Mouse (Mus musculus) hindbrain, embryonic 13.5 days (tissue): ENCODE data around the gene Nags. TPM values are rescaled to one million over a fixed set of nuclear protein-coding genes. Genes with fewer than 3 reads are reported as not detected.

Source experiments
- ATAC-seq: fragments of 200-750 bp; cut with Nextera tagmentation; 2 replicates; pipeline ENCODE4 v1.8.0; 2017; ENCODE audit warnings: moderate TSS enrichment; ENCODE audit not compliant: low FRiP score
- H3K27ac ChIP-seq: fragments of 300-500 bp; sonication (generic); 2 replicates; pipeline ENCODE4 v1.5.1; 2015; ENCODE audit warnings: inconsistent platforms, mild to moderate bottlenecking, moderate library complexity
- H3K27me3 ChIP-seq: fragments of 300-500 bp; sonication (generic); 2 replicates; pipeline ENCODE4 v1.6.1; 2015; ENCODE audit warnings: mild to moderate bottlenecking, inconsistent platforms
- H3K36me3 ChIP-seq: fragments of 300-500 bp; sonication (generic); 2 replicates; pipeline ENCODE4 v1.6.1; 2015; ENCODE audit warnings: mild to moderate bottlenecking, inconsistent platforms
- H3K4me1 ChIP-seq: fragments of 300-500 bp; sonication (generic); replicated peaks from 2 replicates; pipeline ENCODE4 v1.6.1; 2015; ENCODE audit warnings: inconsistent platforms
- H3K4me2 ChIP-seq: fragments of 300-500 bp; sonication (generic); 2 replicates; pipeline ENCODE4 v1.6.1; 2015; ENCODE audit warnings: inconsistent platforms, mild to moderate bottlenecking, moderate library complexity
- H3K4me3 ChIP-seq: fragments of 300-500 bp; sonication (generic); 2 replicates; pipeline ENCODE4 v1.5.1; 2015; ENCODE audit warnings: mild to moderate bottlenecking, inconsistent platforms
- H3K9ac ChIP-seq: fragments of 300-500 bp; sonication (generic); 2 replicates; pipeline ENCODE4 v1.6.1; 2015; ENCODE audit warnings: mild to moderate bottlenecking, inconsistent platforms
- H3K9me3 ChIP-seq: fragments of 300-500 bp; sonication (generic); 2 replicates; pipeline ENCODE4 v1.6.1; 2016; ENCODE audit warnings: inconsistent platforms
- WGBS: fragments of 180-500 bp; shearing (Covaris S2); methylation state at CpG from one replicate; pipeline ENCODE4 v1.1.7; 2015; 5-methylcytosine and 5-hydroxymethylcytosine counted together
- polyA plus RNA-seq: library from polyadenylated mRNA; unstranded; fragments of >200 nt; fragmentation: Nextera tagmentation; extraction: Ambion mirVana; gene quantifications from 2 replicates; pipeline ENCODE4 v1.2.1, GENCODE M21; 2015

Nags gene
- polyA plus RNA-seq, result not detected in 2 replicates

DNA sequence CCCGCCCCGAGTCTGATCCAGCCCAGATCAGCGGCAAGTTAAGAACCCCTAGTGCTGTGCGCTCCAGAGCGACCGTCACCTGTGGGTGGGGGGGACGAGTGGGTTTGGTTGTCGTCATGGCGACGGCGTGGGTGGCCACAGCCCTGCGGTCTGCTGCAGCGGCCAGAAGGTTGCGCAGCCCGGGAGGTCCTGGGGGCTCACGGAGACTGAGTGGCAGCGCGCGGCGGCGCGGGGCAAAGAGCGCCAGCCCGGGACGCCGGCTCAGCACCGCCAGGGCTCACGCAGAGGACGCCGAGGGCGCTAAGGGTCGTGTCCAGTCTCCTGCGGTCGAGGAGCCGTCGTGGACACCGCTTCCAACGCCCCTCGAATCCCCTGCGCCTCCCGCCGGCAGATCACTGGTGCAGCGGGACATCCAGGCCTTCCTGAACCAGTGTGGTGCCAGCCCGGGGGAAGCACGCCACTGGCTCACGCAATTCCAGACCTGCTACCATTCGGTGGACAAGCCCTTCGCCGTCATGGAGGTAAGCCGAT is at the start of gene Nags:
Gene Nags (plus strand): TSS at position 43 of the 531 bp plus-strand sequence.
- no peak within 1 kb of the TSS for H3K27ac ChIP-seq
- H3K9me3 ChIP-seq, result no peaks in the 10 kb centered on the region
- ATAC-seq, result no peak
- peak within 1 kb of the TSS; percentile 30 for H3K4me3 ChIP-seq
- H3K36me3 ChIP-seq, result no peaks in the 10 kb centered on the region
- WGBS, result 2% methylated on average over 50 of the region's 50 CpGs
- H3K4me2 ChIP-seq, result peak within 1 kb of the TSS; percentile 44
- H3K4me1 ChIP-seq, result peaks cover 24% of the 10 kb centered on the region
- H3K9ac ChIP-seq, result peak within 1 kb of the TSS; percentile 29; the same call in 1 of the 2 replicates
- peaks cover 78% of the 10 kb centered on the region for H3K27me3 ChIP-seq

GRCm38 (mm10) chr11:102095676-102096075 is 49.6 kb upstream of the Nags start:
- H3K4me1 ChIP-seq, result peaks cover 14% of the 10 kb centered on the region
- H3K4me3 ChIP-seq, result no peak overlapping the region
- H3K27ac ChIP-seq, result no peak overlapping the region
- H3K9ac ChIP-seq, result no peak overlapping the region
- no peaks in the 10 kb centered on the region for H3K9me3 ChIP-seq
- H3K27me3 ChIP-seq, result peaks cover 35% of the 10 kb centered on the region
- H3K4me2 ChIP-seq, result no peak overlapping the region
- no peak for ATAC-seq
- 63% methylated on average over 3 of the region's 3 CpGs for WGBS
- H3K36me3 ChIP-seq, result no peaks in the 10 kb centered on the region

DNA sequence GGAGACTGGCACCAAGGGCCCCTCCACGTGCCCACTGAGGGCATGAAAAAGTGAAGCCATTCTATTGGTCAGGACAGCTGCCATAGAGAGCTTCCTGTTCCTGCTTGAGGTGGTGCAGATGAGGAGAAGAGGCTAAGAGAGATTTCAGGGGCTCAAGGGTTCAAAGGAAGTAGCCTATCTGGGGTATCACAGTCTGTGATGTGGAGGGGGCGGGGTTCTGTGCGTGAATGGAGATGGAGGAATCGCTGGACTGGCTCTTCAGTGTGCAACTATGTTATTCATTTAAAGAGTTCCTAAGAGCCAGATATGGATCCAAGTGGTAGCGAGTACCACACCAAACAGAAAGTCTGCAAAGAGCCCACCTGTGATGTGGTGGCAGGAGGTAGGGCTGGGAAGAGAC is 48.9 kb upstream of the Nags start:
- Histone ChIP-seq H3K4me1 (peaks cover 14% of the 10 kb centered on the region), H3K9ac (no peak overlapping the region), H3K27me3 (peaks cover 42% of the 10 kb centered on the region), H3K27ac (no peak overlapping the region), H3K4me3 (0 out of 2 replicates have a peak overlapping the region, but pooled peaks have one; percentile 19), H3K9me3 (no peaks in the 10 kb centered on the region), H3K4me2 (peak overlapping the region; percentile 49), H3K36me3 (no peaks in the 10 kb centered on the region)
- ATAC-seq, result 0 out of 2 replicates have a peak, but pooled peaks have one; percentile 12
- 73% methylated on average over 5 of the region's 5 CpGs for WGBS

DNA sequence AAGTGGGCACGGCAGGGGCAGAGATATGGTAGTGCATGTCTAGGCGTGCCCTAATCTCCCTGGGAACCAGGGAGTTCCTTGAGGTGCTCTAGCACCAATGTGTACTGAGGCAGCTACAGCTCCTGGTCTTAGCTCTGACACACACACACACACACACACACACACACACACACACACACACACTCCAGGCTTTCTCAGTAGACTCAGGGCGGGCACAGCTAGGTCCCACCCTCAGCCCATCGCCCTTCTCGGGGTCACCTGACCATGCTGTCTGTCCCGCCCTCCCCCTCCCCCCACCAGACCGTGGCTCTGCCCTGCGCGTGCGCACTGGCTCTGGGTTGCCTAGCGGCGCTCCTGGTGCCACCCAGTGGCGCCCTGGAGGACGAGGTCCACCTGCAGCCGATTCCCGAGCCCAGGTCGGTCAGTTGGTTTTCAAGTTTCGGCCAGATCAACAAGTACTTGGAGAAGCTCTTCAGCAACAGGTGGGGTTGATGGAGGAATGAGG is 48.4 kb upstream of the Nags start:
- peak overlapping the region; percentile 49 for H3K4me2 ChIP-seq
- WGBS, result 6% methylated on average over 18 of the region's 18 CpGs
- peak; percentile 86 for ATAC-seq
- H3K36me3 ChIP-seq, result no peaks in the 10 kb centered on the region
- H3K9ac ChIP-seq, result no peak overlapping the region
- H3K9me3 ChIP-seq, result no peaks in the 10 kb centered on the region
- H3K27ac ChIP-seq, result no peak overlapping the region
- peaks cover 14% of the 10 kb centered on the region for H3K4me1 ChIP-seq
- peaks cover 44% of the 10 kb centered on the region for H3K27me3 ChIP-seq
- peak overlapping the region; percentile 19 for H3K4me3 ChIP-seq

GRCm38 (mm10) chr11:102101219-102101618 is 44.1 kb upstream of the Nags start, which contains the start of gene Ppy:
Gene Ppy (minus strand): TSS chr11:102101319.
- Histone ChIP-seq H3K4me1 (peaks cover 13% of the 10 kb centered on the region), H3K9ac (no peak within 1 kb of the TSS), H3K9me3 (no peaks in the 10 kb centered on the region), H3K4me3 (no peak within 1 kb of the TSS), H3K4me2 (no peak within 1 kb of the TSS), H3K27me3 (peaks cover 82% of the 10 kb centered on the region), H3K36me3 (no peaks in the 10 kb centered on the region), H3K27ac (no peak within 1 kb of the TSS)
- WGBS, result 84% methylated on average over 4 of the region's 4 CpGs
- ATAC-seq, result no peak

DNA sequence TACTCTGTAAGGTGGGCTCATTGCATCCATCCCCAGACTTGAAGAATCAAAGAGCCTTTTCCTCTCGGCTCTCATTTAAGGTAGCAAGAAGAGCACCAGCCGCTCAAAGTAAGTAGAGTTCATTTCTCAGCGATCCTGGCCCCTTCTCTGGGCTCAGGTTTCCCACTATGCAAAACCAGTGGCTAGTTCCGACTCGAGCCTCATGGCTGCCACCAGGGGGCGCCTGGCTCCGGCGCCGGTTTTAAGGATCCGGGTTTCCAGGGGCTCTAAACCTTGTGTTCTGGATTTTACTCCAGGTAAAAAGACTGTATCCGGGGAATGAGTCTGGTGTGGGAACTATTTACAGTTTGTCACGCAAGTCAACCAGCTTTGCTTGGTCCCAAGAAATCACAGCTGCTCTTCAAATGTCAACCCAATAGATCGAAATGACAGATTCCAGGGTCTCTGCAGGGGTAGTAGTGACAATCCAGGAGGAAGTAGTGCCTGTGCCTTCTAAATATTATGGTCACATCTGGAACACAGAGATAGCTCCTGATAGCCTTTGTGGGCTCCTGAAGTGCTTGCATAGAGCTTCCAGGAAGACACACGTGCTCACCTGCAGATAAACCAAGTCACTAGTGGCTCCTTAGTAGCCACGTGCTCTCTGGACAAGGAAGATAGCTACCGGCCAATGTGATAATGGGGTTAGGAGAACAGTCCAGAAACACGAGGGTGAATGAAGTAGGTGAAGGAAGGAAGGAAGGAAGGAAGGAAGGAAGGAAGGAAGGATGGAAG is 42.6 kb upstream of the Nags start:
- Histone ChIP-seq H3K27me3 (peaks cover 94% of the 10 kb centered on the region), H3K9me3 (no peaks in the 10 kb centered on the region), H3K4me2 (no peak overlapping the region), H3K4me1 (peaks cover 5% of the 10 kb centered on the region), H3K9ac (no peak overlapping the region), H3K36me3 (no peaks in the 10 kb centered on the region), H3K27ac (no peak overlapping the region), H3K4me3 (no peak overlapping the region)
- no peak for ATAC-seq
- 20% methylated on average over 17 of the region's 17 CpGs for WGBS

DNA sequence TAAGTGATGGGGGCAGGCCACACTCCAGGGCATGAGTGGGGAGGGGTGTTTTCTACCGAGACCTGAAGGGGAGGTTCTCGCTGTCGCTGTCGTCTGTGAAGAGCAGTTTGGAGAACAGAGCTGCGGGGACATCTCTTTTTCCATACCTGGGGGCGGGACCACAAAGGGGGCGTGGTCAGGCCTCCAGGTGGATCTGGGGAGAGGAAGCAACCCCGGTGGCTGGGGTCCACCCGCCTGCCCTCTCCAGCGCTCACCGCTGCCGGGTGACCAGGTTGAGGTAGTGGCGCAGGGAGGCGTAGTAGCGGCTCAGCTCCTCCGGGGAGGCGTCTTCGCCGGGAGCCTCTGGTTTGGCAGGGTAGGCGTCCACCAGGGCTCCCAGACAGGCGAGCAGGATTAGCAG is 38.4 kb upstream of the Nags start:
- Histone ChIP-seq H3K36me3 (no peaks in the 10 kb centered on the region), H3K4me3 (no peak overlapping the region), H3K9ac (no peak overlapping the region), H3K9me3 (no peaks in the 10 kb centered on the region), H3K4me1 (peaks cover 5% of the 10 kb centered on the region), H3K4me2 (peak overlapping the region; percentile 29), H3K27me3 (peaks cover 91% of the 10 kb centered on the region), H3K27ac (no peak overlapping the region)
- WGBS, result 1% methylated on average over 21 of the region's 21 CpGs
- ATAC-seq, result no peak

DNA sequence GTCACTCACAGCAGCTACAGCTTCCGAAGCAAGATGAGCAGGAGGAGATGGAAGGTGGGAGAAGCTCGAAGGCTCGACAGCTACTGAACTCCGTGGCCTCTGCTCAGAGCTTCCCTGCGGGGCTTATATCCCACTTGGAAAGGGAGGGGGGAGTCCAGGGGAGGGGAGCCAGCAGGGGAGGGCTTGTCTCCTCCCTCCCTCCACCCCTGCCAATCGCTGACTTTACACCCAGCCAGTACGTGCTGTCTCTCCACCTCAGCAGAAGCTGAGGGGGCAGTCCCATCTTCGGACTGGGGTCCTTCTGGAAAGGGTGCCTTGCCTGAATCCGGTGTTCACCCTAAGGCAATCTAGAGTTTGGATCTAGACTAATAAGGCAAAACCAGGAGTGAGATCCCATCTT is 37.6 kb upstream of the Nags start, which contains the start of gene Pyy:
Gene Pyy (minus strand): TSS at position 101 of the 400 bp plus-strand sequence.
- no peak for ATAC-seq
- Histone ChIP-seq H3K4me3 (no peak within 1 kb of the TSS), H3K9ac (no peak within 1 kb of the TSS), H3K4me2 (peak within 1 kb of the TSS; percentile 29), H3K4me1 (peaks cover 5% of the 10 kb centered on the region), H3K27ac (no peak within 1 kb of the TSS), H3K9me3 (no peaks in the 10 kb centered on the region), H3K27me3 (peaks cover 85% of the 10 kb centered on the region), H3K36me3 (no peaks in the 10 kb centered on the region)
- WGBS, result 14% methylated on average over 9 of the region's 9 CpGs

DNA sequence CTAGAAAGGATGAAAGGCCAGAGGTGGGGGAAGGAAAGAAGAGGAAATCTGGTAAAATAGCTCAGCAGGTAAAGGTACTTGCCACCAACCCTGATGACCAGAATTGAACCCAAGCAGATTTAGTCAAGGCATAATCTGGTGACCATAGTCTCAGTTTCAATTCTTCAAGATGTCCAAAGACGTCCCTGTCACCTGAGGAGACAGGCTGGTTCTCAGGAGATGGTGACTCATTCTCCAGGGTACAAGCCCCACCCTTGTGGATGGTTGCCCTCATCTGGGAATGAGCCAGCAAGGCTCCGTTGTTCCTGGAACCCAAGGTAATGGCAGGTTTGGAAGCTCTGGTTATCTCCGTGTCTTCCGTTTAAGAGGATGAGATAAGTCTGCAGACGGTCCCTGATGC is 33.7 kb upstream of the Nags start:
- ATAC-seq, result no peak
- WGBS, result 89% methylated on average over 5 of the region's 5 CpGs
- Histone ChIP-seq H3K27ac (no peak overlapping the region), H3K9me3 (no peaks in the 10 kb centered on the region), H3K4me3 (no peak overlapping the region), H3K27me3 (peaks cover 53% of the 10 kb centered on the region), H3K9ac (no peak overlapping the region), H3K4me2 (no peak overlapping the region), H3K36me3 (no peaks in the 10 kb centered on the region), H3K4me1 (peaks cover 5% of the 10 kb centered on the region)

DNA sequence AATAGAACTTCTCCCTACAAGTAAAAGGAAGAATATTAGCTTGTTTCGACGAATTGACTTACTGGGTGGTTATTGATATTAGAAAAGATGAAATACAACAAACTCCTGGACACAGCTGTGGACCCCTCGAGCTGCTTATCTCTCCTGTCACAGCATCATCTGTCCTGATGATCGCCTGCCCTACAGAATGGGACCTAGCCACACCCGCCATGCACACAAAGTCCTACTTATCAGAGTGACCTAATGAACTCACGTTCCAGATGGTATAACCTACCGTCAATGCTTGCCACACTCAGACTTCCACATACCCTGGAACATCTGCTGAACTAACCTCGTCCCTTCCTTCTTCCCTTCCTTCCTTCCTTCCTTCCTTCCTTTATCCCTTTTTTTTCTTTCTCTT is 29.1 kb upstream of the Nags start:
- WGBS, result 87% methylated on average over 8 of the region's 8 CpGs
- no peak overlapping the region for H3K4me3 ChIP-seq

GRCm38 (mm10) chr11:102117386-102117785 is 27.9 kb upstream of the Nags start:
- Histone ChIP-seq H3K4me3 (no peak overlapping the region), H3K4me2 (no peak overlapping the region)
- whole genome bisulfite sequencing, result 87% methylated on average over 6 of the region's 6 CpGs

More for the DNA sequence above, 29.1 kb upstream of the Nags start:
- Histone ChIP-seq H3K27me3 (peaks cover 10% of the 10 kb centered on the region; the same call in 1 of the 2 replicates), H3K27ac (no peak overlapping the region), H3K9me3 (no peaks in the 10 kb centered on the region), H3K36me3 (no peaks in the 10 kb centered on the region), H3K4me2 (no peak overlapping the region), H3K4me1 (no peaks in the 10 kb centered on the region), H3K9ac (no peak overlapping the region)
- no peak for ATAC-seq

DNA sequence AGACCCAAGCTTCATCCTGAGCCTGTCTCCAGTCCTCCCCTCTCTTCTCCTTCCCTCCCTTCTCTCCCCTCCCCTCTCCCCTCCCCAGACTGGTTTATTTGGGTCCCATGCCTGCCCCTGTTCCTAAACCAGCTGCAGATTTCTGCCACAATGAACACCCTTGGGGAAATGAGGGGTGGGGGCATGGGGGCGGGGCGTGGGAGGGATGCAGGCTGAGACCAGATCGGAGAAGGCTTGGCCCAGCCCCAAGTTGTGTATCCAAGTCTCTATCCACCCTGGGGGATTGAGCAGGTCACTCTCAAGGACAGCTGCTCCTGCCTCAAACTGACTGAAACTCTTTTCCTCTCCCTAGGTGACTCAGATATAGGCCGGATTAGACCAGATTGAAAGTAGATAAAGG is 10.8 kb upstream of the Nags start:
- Histone ChIP-seq H3K4me2 (no peak overlapping the region), H3K36me3 (no peaks in the 10 kb centered on the region), H3K4me1 (peaks cover 23% of the 10 kb centered on the region), H3K27me3 (peaks cover 31% of the 10 kb centered on the region), H3K9ac (0 out of 2 replicates have a peak overlapping the region, but pooled peaks have one; percentile 29), H3K27ac (no peak overlapping the region), H3K4me3 (no peak overlapping the region), H3K9me3 (no peaks in the 10 kb centered on the region)
- 33% methylated on average over 4 of the region's 4 CpGs for WGBS
- ATAC-seq, result no peak

More at GRCm38 (mm10) chr11:102117386-102117785, 27.9 kb upstream of the Nags start:
- Histone ChIP-seq H3K4me1 (no peaks in the 10 kb centered on the region), H3K27ac (no peak overlapping the region), H3K9me3 (no peaks in the 10 kb centered on the region), H3K36me3 (no peaks in the 10 kb centered on the region), H3K9ac (no peak overlapping the region), H3K27me3 (peaks cover 4% of the 10 kb centered on the region; the same call in 1 of the 2 replicates)
- no peak for ATAC-seq
